Mouse (Mus musculus) thymus, postnatal 4 days (tissue): ENCODE measurements around the gene Epp13.
A peak's percentile ranks its signal among the peaks of the same experiment; 100 is the strongest.
"Not testable (repeated sequence)": the region's sequence is repeated elsewhere in the genome, so short reads cannot be mapped to it uniquely, and the experiment has no call there.

Experiments
- DNase-seq: peaks from one replicate; pipeline ENCODE4 v3.0.0; 2021

The Epp13 gene

DNA sequence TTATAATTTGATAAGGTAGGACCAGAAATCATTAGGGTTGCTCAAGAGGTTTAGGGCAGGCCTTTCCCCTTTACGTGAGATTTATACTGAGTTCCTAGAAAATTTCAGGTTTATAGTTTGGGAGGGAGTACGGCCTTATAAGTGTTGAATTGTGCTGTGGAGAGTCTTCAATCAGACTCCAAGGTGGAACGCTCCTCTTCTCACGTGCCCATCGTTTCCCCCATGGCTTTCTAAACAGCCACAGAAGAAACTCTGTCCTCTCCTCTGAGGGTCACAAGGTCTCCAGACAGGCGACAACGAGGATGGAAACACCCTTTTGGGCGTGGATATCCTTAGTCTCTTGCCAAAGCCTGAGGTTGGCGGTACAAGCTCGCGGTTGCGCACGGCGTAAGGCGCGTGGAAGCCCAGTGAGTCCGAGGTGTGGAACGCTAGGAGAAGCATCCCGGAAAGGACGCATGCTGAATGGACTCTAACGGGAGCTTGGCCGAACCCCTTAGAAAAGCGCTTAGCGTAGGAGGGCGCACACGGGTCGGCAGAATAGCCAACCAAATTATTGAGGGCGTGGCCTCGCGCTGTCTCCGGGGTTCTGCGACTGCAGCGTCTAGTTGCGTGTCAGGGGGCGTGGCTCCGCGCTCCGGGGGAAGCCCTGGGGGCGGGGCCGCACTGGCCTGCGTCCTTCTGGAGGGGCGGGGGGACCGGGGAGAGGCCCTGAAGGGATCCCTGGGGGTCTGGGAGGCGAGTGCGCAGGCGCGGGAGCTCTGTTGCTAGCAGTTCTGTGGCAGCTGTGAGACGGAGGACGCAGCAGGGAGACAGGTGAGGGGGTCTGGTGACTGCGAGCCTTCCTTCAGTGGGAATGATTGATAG is 33.6 kb downstream of the Epp13 start, which contains the start of gene Zfp667:
Zfp667 (plus strand) TSS at position 738 of the 864 bp plus-strand sequence.
- DNase-seq, result peak; percentile 100

DNA sequence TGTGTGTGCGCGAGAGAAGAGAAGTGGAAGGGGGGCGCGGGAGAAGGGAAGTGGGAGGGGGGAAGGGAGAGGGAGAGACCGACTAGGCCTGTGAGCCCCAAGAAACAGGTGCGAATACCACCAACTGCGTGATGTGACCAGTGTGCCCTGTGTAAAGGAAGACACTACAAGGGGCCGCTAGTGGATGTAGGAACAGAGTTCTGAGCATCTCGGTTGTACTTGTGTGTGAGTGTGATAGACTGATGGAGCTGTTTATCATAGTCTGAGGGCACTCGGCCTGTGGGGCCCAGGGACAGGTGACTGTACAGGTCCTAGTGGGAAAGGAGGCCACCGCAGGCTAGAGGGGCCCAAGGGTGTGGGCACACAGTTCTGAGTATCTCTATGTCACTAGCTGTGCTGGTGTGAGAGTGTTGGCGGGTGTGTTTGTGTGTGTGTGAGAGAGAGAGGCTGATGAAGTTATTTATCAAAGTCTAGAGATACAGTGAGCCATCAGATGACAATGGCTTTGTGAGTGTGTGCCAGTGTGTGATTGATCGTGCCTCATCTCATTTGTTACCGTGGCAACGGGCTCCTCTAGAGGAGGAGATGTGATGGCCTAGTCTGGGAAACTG is 34.5 kb downstream of the Epp13 start:
- DNase-seq, result peak; percentile 45

DNA sequence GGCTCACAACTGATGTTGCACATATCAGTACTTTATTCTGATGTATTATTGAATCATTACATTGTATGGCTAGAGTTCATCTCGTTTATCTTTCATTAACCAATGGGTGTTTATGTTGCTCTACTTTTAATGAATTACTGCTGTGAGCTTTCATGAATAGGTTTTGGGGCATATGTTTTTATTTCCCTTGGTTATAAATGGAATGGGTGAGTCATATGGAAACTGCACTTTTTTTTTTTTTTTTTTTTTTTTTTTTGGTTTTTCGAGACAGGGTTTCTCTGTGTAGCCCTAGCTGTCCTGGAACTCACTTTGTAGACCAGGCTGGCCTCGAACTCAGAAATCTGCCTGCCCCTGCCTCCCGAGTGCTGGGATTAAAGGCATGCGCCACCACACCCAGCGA is 38.6 kb downstream of the Epp13 start:
- DNase-seq, result not testable (repeated sequence)

DNA sequence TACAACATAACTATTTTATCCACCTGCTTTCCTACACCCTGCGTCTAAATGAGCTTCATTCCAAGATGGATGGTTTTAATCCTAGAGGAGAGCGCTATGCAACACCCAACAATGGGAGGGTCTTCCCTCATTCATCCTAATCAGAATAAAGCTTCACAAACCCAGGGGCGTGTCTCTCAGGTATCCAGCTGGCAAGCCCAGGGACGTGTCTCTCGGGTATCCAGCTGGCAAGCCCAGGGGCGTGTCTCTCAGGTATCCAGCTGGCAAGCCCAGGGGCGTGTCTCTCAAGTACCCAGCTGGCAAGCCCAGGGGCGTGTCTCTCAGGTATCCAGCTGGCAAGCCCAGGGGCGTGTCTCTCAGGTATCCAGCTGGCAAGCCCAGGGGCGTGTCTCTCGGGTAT is 48.3 kb downstream of the Epp13 start:
- DNase-seq, result not testable (repeated sequence)

DNA sequence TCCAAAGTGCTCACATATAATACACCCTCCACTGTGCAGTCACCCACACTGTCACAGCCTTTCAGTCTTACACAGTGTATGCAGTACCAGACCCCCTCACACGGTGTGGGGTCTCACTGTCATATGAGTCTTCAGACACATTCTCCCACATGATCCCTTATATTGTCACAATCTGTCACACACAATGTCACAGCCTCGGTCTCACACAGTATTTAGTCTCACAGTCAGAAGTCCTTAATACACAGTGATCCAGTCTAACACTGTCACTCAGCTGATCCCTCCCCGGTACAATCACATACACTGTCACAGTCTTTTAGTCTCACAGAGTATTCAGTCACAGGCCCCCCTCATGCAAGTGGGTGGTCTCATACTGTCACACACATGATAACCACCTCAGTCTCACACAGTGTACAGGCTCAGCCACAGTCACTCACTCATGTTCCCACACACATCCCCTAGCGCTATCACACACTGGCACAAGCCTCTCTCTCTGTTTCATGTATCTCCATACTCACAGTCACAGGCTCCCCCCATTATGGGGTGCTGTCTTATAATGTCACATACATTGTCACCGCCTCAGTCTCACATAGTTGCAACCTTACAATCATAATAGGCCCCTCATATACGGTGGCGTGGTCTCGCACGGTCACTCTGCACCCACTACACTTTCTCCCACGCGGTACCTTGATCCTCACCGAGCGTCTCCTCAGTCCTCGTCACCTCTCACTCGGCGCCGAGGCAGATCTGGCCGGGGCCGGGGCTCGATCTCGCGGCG is 78.1 kb downstream of the Epp13 start:
- DNase-seq, result no peak

DNA sequence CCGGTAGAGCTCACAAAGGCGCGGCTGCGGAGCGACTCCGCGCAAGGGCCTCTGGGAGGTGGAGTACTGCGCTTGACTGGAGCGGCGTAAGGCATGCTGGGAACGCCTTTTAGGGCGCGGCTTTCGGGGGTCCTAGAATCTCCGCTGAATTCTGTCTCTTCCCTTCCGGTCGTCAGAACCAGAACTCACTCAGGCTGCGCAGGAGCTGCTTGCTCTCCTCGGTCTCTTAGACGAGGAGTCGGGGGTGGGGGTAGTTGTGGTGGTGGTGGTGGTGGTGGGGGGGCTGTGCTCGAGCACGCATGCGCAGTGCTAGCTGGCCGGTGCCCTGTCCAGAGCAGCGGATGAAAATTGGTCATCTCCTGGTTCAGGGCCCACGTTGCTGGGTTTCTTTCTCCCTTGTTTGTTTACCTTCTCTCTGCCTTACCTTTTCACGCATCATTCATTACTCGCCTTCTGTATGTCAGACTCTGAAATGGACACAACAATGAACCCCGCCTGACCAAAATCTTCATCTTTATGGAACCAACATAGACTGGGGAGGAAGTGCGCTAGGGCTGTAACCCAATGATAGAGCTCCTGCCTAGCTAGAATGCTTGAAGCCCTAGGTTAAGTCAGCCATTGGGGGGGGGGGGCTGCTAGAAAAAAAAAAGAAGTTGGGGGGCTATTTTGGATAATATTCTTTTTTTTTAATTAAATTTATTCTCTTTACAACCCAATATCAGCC is 78.9 kb downstream of the Epp13 start, which contains the start of gene Zfp583:
Zfp583 (minus strand) TSS at position 53 of the 724 bp plus-strand sequence.
- peak; percentile 85 for DNase-seq
